Mouse (Mus musculus): ENCODE results near the gene Clcnkb.

The Clcnkb gene

GRCm38 (mm10) chr4:141357811-141358210, 58.0 kb downstream of the Clcnkb start:
- peak; percentile 20 for DNase-seq (ENCODE audit: low read depth)

All from induced T-regulatory cell, adult 2 months (primary cell).